Mouse (Mus musculus) ES-E14 (cell line): ENCODE measurements at regions not wholly inside any gene's neighbourhood (a gene's known extent, or its start where the extent isn't known, plus 50 kb on each side); places are given as distances from the start of the nearest gene placed in this dataset.

Experiments
- DNase-seq: peaks from one replicate; pipeline ENCODE4 v3.0.0-alpha.2; 2013; ENCODE audit warnings: low read depth, low spot score
- H3K27ac ChIP-seq: 2 replicates; pipeline ENCODE4 v1.5.1; 2012; ENCODE audit warnings: low read depth, mild to moderate bottlenecking, low read length, moderate library complexity, mixed read lengths; ENCODE audit not compliant: poor library complexity, insufficient read depth, severe bottlenecking
- H3K36me3 ChIP-seq: 2 replicates; pipeline ENCODE4 v1.6.1; 2012; ENCODE audit warnings: mild to moderate bottlenecking, low read length, moderate library complexity, mixed read lengths; ENCODE audit not compliant: control insufficient read depth, poor library complexity, insufficient read depth, severe bottlenecking
- H3K4me1 ChIP-seq, 2 experiments: fragments of 150-350 bp in 1 of 2; sonication (generic) in 1 of 2; 2 replicates each; pipeline ENCODE4 v1.6.1; 2012; ENCODE audit warnings: low read length in 2 of 2, mild to moderate bottlenecking in 1 of 2, mixed read lengths in 1 of 2; ENCODE audit not compliant: control insufficient read depth in 2 of 2, insufficient read depth in 2 of 2, poor library complexity in 1 of 2
- H3K4me3 ChIP-seq, 2 experiments: fragments of 150-350 bp in 1 of 2; sonication (generic) in 1 of 2; 2 replicates each; pipeline ENCODE4 v1.5.1; 2012; ENCODE audit warnings: low read length in 2 of 2, low read depth in 1 of 2, mild to moderate bottlenecking in 1 of 2, mixed read lengths in 1 of 2; ENCODE audit not compliant: insufficient read depth in 1 of 2, poor library complexity in 1 of 2, severe bottlenecking in 1 of 2
- H3K9ac ChIP-seq: 2 replicates; pipeline ENCODE4 v1.6.1; 2012; ENCODE audit warnings: low read depth, mild to moderate bottlenecking, low read length, mixed read lengths; ENCODE audit not compliant: poor library complexity, insufficient read depth, severe bottlenecking
- H3K9me3 ChIP-seq: fragments of 150-350 bp; sonication (generic); 2 replicates; pipeline ENCODE4 v1.6.1; 2012; ENCODE audit warnings: low read depth, mild to moderate bottlenecking, low read length; ENCODE audit not compliant: control insufficient read depth, insufficient read depth
- CHD2 ChIP-seq: IDR thresholded peaks from 2 replicates; pipeline ENCODE4 v1.6.1; 2014; ENCODE audit warnings: mild to moderate bottlenecking, low read depth, low read length, inconsistent platforms
- HCFC1 ChIP-seq: IDR thresholded peaks from 2 replicates; pipeline ENCODE4 v1.6.1; 2012; ENCODE audit warnings: low read length, inconsistent platforms, borderline replicate concordance; ENCODE audit not compliant: insufficient read depth
- MAFK ChIP-seq: IDR thresholded peaks from 2 replicates; pipeline ENCODE4 v1.6.1; 2014; ENCODE audit warnings: mild to moderate bottlenecking, low read depth, low read length, inconsistent platforms; ENCODE audit not compliant: insufficient read depth
- ZC3H11A ChIP-seq: IDR thresholded peaks from 2 replicates; pipeline ENCODE4 v1.6.1; 2012; ENCODE audit warnings: low read depth, mild to moderate bottlenecking, inconsistent platforms, low read length, borderline replicate concordance
- ZNF384 ChIP-seq: IDR thresholded peaks from 2 replicates; pipeline ENCODE4 v1.6.1; 2012; ENCODE audit warnings: low read depth, low read length, inconsistent platforms
- in situ Hi-C, 2 experiments: fragments of 600-800 bp; cut with MboI; formaldehyde crosslinking; loops; one replicate each; pipeline ENCODE4 v1.15.1; 2025; ENCODE audit warnings: low sequenced_read_pairs in 2 of 2, inconsistent platforms in 1 of 2; ENCODE audit not compliant: unreplicated experiment in 2 of 2

GRCm38 (mm10) chr14:15082889-15083288 lies 279.7 kb downstream of the Nek10 start:
- TF ChIP-seq HCFC1 (no peak), ZC3H11A (no peak), MAFK (no peak), CHD2 (no peak), ZNF384 (no peak)
- Histone ChIP-seq H3K9me3 (no peaks in the 10 kb centered on the region), H3K27ac (no peak overlapping the region), H3K36me3 (no peaks in the 10 kb centered on the region), H3K4me1 (no peaks in the 10 kb centered on the region), H3K9ac (no peak overlapping the region), H3K4me3 (no peak overlapping the region)
- in situ Hi-C loops: no loop called here
- DNase-seq: no peak

- DNase-seq: no peak
- Histone ChIP-seq H3K4me1 (no peaks in the 10 kb centered on the region), H3K36me3 (no peaks in the 10 kb centered on the region), H3K9me3 (no peaks in the 10 kb centered on the region), H3K27ac (no peak overlapping the region), H3K9ac (no peak overlapping the region), H3K4me3 (no peak overlapping the region)
- TF ChIP-seq CHD2 (no peak), MAFK (no peak), ZC3H11A (no peak), ZNF384 (no peak), HCFC1 (no peak)
- in situ Hi-C loops: no loop called here
Observed at GRCm38 (mm10) chr14:15083812-15084211, 280.6 kb downstream of the Nek10 start.

GRCm38 (mm10) chr14:15087061-15087460 lies 283.8 kb downstream of the Nek10 start:
- in situ Hi-C loops: no loop called here
- H3K36me3 ChIP-seq: no peaks in the 10 kb centered on the region
- H3K9ac ChIP-seq: no peak overlapping the region
- no peak for DNase-seq
- no peak overlapping the region for H3K4me3 ChIP-seq
- no peak overlapping the region for H3K27ac ChIP-seq
- H3K9me3 ChIP-seq: no peaks in the 10 kb centered on the region
- TF ChIP-seq HCFC1: no peak
- TF ChIP-seq ZC3H11A: no peak
- no peak for TF ChIP-seq ZNF384
- TF ChIP-seq MAFK: no peak
- no peak for TF ChIP-seq CHD2
- no peaks in the 10 kb centered on the region for H3K4me1 ChIP-seq

- no peak for DNase-seq
- in situ Hi-C loops: no loop called here
- no peak overlapping the region for H3K9ac ChIP-seq
Observed at GRCm38 (mm10) chr14:15096865-15097264, 293.6 kb downstream of the Nek10 start.

DNA sequence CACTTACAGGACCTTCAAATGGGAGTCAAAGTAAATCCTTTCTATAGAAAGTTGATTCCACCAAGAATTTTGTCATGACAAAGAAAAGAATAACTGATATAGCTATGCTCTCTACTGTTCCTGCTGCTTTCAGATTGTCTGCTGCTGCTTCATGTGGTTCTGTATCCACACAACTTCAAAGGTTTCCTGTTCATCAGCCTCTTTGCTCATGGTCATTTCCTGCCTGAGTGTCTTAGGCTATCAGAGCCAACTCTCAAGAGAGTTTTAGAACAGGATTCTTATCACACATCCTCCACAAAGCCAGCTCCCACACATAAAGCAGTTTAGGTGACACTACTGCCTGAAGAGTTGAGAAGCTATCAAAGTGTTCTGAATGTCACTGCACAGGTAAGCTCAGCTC lies 296.7 kb downstream of the Nek10 start:
- Histone ChIP-seq H3K27ac (no peak overlapping the region), H3K4me3 (no peak overlapping the region), H3K9me3 (no peaks in the 10 kb centered on the region), H3K36me3 (no peaks in the 10 kb centered on the region), H3K4me1 (no peaks in the 10 kb centered on the region), H3K9ac (no peak overlapping the region)
- DNase-seq: no peak
- TF ChIP-seq ZC3H11A: no peak
- TF ChIP-seq CHD2: no peak
- TF ChIP-seq HCFC1: no peak
- TF ChIP-seq MAFK: no peak
- no peak for TF ChIP-seq ZNF384
- in situ Hi-C loops: no loop called here

More at GRCm38 (mm10) chr14:15096865-15097264, 293.6 kb downstream of the Nek10 start:
- no peak overlapping the region for H3K4me3 ChIP-seq
- no peaks in the 10 kb centered on the region for H3K9me3 ChIP-seq
- H3K27ac ChIP-seq: no peak overlapping the region
- TF ChIP-seq MAFK (no peak), ZC3H11A (no peak), HCFC1 (no peak)
- H3K36me3 ChIP-seq: no peaks in the 10 kb centered on the region
- H3K4me1 ChIP-seq: no peaks in the 10 kb centered on the region
